Mouse (Mus musculus) intestine, embryonic 16.5 days (tissue): Measurements from ENCODE around the gene Vps35. TPM values are rescaled to one million over a fixed set of nuclear protein-coding genes. Genes with fewer than 3 reads are reported as not detected.

Source experiments
- ATAC-seq: fragments of 200-750 bp; cut with Nextera tagmentation; 2 replicates; pipeline ENCODE4 v1.8.0; 2017; ENCODE audit warnings: moderate TSS enrichment, moderate library complexity
- H3K27ac ChIP-seq: fragments of 300-500 bp; sonication (generic); 2 replicates; pipeline ENCODE4 v1.5.1; 2014; ENCODE audit warnings: mild to moderate bottlenecking, low read length
- H3K27me3 ChIP-seq: fragments of 300-500 bp; sonication (generic); replicated peaks from 2 replicates; pipeline ENCODE4 v1.6.1; 2014; ENCODE audit warnings: low read length, control low read depth, mixed read lengths; ENCODE audit not compliant: control insufficient read depth, insufficient read depth
- H3K36me3 ChIP-seq: fragments of 300-500 bp; sonication (generic); 2 replicates; pipeline ENCODE4 v1.6.1; 2014; ENCODE audit warnings: low read length, control low read depth; ENCODE audit not compliant: control insufficient read depth, insufficient read depth
- H3K4me1 ChIP-seq: fragments of 300-500 bp; sonication (generic); 2 replicates; pipeline ENCODE4 v1.6.1; 2014; ENCODE audit warnings: low read length, control low read depth, mixed read lengths; ENCODE audit not compliant: control insufficient read depth, insufficient read depth
- H3K4me2 ChIP-seq: fragments of 300-500 bp; sonication (generic); 2 replicates; pipeline ENCODE4 v1.6.1; 2014; ENCODE audit warnings: low read depth, low read length, control low read depth
- H3K4me3 ChIP-seq: fragments of 300-500 bp; sonication (generic); 2 replicates; pipeline ENCODE4 v1.5.1; 2014; ENCODE audit warnings: mild to moderate bottlenecking, low read length
- H3K9ac ChIP-seq: fragments of 300-500 bp; sonication (generic); 2 replicates; pipeline ENCODE4 v1.6.1; 2014; ENCODE audit warnings: low read depth, low read length
- H3K9me3 ChIP-seq: fragments of 300-500 bp; sonication (generic); 2 replicates; pipeline ENCODE4 v1.6.1; 2016; ENCODE audit warnings: low read length, control low read depth; ENCODE audit not compliant: control insufficient read depth
- WGBS: fragments of 180-500 bp; shearing (Covaris S2); extraction: QIAGEN DNeasy Blood & Tissue Kit; methylation state at CpG from one replicate; pipeline ENCODE4 v1.1.7; 2014; 5-methylcytosine and 5-hydroxymethylcytosine counted together
- polyA plus RNA-seq: library from polyadenylated mRNA; unstranded; fragments of >200 nt; fragmentation: Nextera tagmentation; extraction: Ambion mirVana; gene quantifications from 2 replicates; pipeline ENCODE4 v1.2.1, GENCODE M21; 2015

Vps35 gene
- polyA plus RNA-seq, 1 experiment from 2014 or later, result 196 TPM

DNA sequence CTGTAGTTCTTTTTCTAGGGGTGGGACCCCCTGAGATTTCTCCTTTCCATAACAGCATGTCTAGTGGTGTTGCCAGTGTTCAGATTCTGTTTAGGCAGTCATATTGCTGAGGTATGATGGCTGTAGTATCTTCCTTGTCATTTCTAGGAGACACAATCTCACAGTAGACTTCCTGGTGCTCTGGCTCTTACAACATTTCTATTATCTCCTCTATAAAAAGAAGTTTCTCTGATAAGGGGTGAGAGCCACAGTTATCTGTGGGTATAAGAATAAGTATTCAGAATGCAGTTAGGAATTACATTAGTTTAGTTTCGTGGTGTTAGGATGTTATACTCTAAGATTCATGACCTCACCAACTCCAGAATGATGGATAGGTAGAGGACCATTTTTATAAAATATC is 72.3 kb downstream of the Vps35 start:
- no peak overlapping the region for H3K27ac ChIP-seq
- H3K36me3 ChIP-seq, result no peaks in the 10 kb centered on the region
- H3K4me2 ChIP-seq, result no peak overlapping the region
- WGBS, result 65% methylated on average over 1 of the region's 1 CpGs
- no peak overlapping the region for H3K4me3 ChIP-seq
- H3K4me1 ChIP-seq, result no peaks in the 10 kb centered on the region
- H3K9ac ChIP-seq, result no peak overlapping the region
- no peaks in the 10 kb centered on the region for H3K9me3 ChIP-seq
- ATAC-seq, result no peak
- H3K27me3 ChIP-seq, result no peaks in the 10 kb centered on the region

DNA sequence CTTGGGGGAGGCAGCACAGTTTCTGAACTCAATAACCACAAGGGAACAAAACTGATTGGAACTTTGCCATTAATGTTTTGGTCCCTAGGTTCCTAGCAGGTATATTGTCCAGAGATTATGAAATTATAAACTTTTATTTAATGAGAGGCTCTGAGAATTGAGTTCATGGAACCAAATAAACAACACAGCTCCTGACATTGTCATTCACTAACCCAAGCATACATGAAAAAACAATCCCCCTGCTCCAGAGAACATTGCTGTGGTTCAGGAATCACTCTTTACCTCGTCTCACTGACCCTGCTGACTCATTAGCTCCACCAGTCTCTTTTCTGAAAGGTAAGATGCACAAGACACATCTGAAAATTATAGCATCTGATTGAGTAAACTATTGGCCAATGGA is 73.9 kb downstream of the Vps35 start, which contains the start of gene Olfr371:
Olfr371 (plus strand) TSS at position 301 of the 400 bp plus-strand sequence.
- Histone ChIP-seq H3K4me3 (no peak within 1 kb of the TSS), H3K4me2 (no peak within 1 kb of the TSS), H3K27me3 (no peaks in the 10 kb centered on the region), H3K27ac (no peak within 1 kb of the TSS), H3K9ac (no peak within 1 kb of the TSS), H3K4me1 (no peaks in the 10 kb centered on the region), H3K36me3 (no peaks in the 10 kb centered on the region), H3K9me3 (no peaks in the 10 kb centered on the region)
- WGBS, result 33% methylated on average over 1 of the region's 1 CpGs
- no peak for ATAC-seq

DNA sequence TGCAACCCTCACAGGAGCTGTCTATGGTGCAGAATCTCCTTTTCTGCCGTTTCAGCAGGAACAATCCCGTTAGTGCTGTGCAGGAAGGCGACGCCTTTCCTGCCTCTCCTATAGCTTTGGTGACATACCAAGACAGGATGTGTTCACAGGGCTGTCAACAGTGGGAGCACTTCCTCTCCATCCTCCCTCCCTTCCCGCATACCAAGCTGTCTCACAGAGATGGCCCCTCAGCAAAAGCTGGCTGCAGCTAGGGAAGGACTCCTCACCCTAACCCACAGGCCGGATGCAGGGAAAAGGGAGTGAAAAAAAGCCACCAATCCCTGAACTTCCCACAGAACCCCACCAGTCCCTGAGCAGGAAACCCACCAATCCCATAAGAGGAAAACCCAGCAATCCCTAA is 78.6 kb downstream of the Vps35 start:
- H3K9ac ChIP-seq, result no peak overlapping the region

DNA sequence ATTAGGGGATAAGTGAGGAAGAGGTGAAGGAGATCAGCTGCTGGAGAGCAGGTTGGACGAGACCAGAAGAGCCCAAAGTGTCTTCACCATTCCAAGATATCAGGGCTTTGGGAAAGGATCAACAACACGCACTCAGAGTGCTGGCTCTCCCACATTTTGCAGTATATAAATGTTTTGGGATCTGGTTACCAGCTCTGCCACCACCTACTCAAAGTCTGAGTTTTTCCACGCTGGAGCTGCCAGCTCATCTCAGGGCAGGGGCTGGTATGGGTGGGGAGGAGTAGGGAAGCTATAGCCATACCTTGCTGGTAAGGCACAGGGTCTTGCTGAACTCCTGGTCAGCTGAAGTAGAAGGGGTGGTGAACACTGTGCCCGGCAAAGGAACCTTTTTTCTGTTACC is 79.4 kb downstream of the Vps35 start:
- no peaks in the 10 kb centered on the region for H3K36me3 ChIP-seq
- no peaks in the 10 kb centered on the region for H3K4me1 ChIP-seq
- no peak for ATAC-seq
- no peak overlapping the region for H3K4me3 ChIP-seq
- H3K27ac ChIP-seq, result no peak overlapping the region
- no peak overlapping the region for H3K9ac ChIP-seq
- no peaks in the 10 kb centered on the region for H3K9me3 ChIP-seq
- WGBS, result 78% methylated on average over 4 of the region's 4 CpGs
- no peaks in the 10 kb centered on the region for H3K27me3 ChIP-seq
- H3K4me2 ChIP-seq, result no peak overlapping the region

More for the DNA sequence above, 78.6 kb downstream of the Vps35 start:
- Histone ChIP-seq H3K36me3 (no peaks in the 10 kb centered on the region), H3K4me2 (no peak overlapping the region), H3K9me3 (no peaks in the 10 kb centered on the region), H3K27me3 (no peaks in the 10 kb centered on the region), H3K4me3 (no peak overlapping the region), H3K27ac (no peak overlapping the region), H3K4me1 (no peaks in the 10 kb centered on the region)
- ATAC-seq, result peak; percentile 53
- 38% methylated on average over 6 of the region's 6 CpGs for WGBS

Other genes with a start within 250 kb of the Vps35 start
- gene Fbxw9, start 239.7 kb downstream of the Vps35 start, polyA plus RNA-seq, result 28.2 and 30.7 TPM in 2 replicates
- gene Gm5741, start 231.8 kb downstream of the Vps35 start, polyA plus RNA-seq, result not detected in 2 replicates
- 56.0 and 57.4 TPM in 2 replicates for gene Dhps, start 228.0 kb downstream of the Vps35 start, polyA plus RNA-seq
- gene Wdr83os, start 219.1 kb downstream of the Vps35 start, polyA plus RNA-seq, result 138 and 146 TPM in 2 replicates
- gene Wdr83, start 218.5 kb downstream of the Vps35 start, polyA plus RNA-seq, result 39.7 and 43.8 TPM in 2 replicates
- 72.4 and 85.5 TPM in 2 replicates for gene Man2b1, start 216.5 kb downstream of the Vps35 start, polyA plus RNA-seq
- gene Zfp791, start 176.7 kb downstream of the Vps35 start, polyA plus RNA-seq, result 2.5 and 2.7 TPM in 2 replicates
- not detected in 2 replicates for gene Cks1brt, start 147.9 kb downstream of the Vps35 start, polyA plus RNA-seq
- not detected in 2 replicates for gene Olfr371, start 73.8 kb downstream of the Vps35 start, polyA plus RNA-seq
- gene Orc6, start 170 bp downstream of the Vps35 start, polyA plus RNA-seq, result 70.5 and 84.6 TPM in 2 replicates
- gene Mylk3, start 86.5 kb upstream of the Vps35 start, polyA plus RNA-seq, result 17.8 and 19.9 TPM in 2 replicates
- gene 4921524J17Rik, start 133.0 kb upstream of the Vps35 start, polyA plus RNA-seq, result 32.6 and 33.2 TPM in 2 replicates
- gene Gpt2, start 192.8 kb upstream of the Vps35 start, polyA plus RNA-seq, result 12.0 and 12.4 TPM in 2 replicates